ENCODE assay signal across 22 mouse cellular contexts in the genomic region with DNA sequence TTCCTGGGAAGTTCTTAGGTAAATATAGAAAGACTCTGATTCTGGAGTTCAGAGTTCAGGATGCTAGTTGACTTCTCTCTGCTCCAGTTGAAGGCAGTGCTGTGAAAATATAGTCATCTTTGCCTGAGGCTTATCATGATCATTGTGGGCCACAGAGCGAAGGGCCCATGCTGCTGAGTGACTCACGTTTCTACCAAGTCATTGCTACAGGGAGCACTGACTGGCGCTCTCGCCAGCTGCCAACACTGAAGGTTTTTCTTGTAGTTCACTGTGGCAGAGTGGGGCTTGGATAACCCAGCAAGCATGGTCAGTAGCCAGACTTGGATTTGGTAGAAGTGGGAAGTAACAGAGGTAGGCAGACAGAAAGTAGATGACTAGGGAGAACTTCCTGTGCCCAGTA.
A peak's percentile ranks its signal among the peaks of the same experiment; 100 is the strongest.
DNase-seq lines count a peak whose midpoint lies in the region; ATAC-seq and TF ChIP-seq lines count a peak whose summit lies in the region.
"Had no signal": no experiment of that assay in that cellular context is flagged by ENCODE, and none has a peak within 500 bp of the region (broad histone marks: within the 10 kb centered on the region; RNA-seq: fewer than 3 reads in every experiment).

No protein-coding gene starts in this region.

- H3K4me1 ChIP-seq in hindbrain, embryonic 12.5 days: peaks cover 14% of the 10 kb centered on the region; the same call in 1 of the 2 replicates
- peaks cover 7% of the 10 kb centered on the region; the same call in 1 of the 2 replicates for H3K4me1 ChIP-seq in hindbrain, embryonic 16.5 days (ENCODE audit: control insufficient read depth, insufficient read depth, low read depth, low read length)
- H3K4me1 ChIP-seq in midbrain, embryonic 10.5 days: peaks cover 24% of the 10 kb centered on the region
- 0 out of 2 replicates have a peak, but pooled peaks cover 4% of the 10 kb centered on the region for H3K4me1 ChIP-seq in midbrain, embryonic 15.5 days
- no peaks in the 10 kb centered on the region for H3K4me1 ChIP-seq in MEL (ENCODE audit: control insufficient read depth in 1 of 2, insufficient read depth in 2 of 2, low read length in 2 of 2)
- H3K4me1 ChIP-seq: embryonic facial prominence, embryonic 13.5 days; heart, embryonic 15.5 days had no signal

- H3K4me3 ChIP-seq in hindbrain, embryonic 12.5 days: no peak overlapping the region
- no peak overlapping the region for H3K4me3 ChIP-seq in hindbrain, embryonic 16.5 days (ENCODE audit: low read length)
- H3K4me3 ChIP-seq in midbrain, embryonic 10.5 days: no peak overlapping the region
- H3K4me3 ChIP-seq in midbrain, embryonic 15.5 days: no peak overlapping the region
- H3K4me3 ChIP-seq in MEL (ENCODE audit: control insufficient read depth in 1 of 2, insufficient read depth in 1 of 2, low read depth in 2 of 2, low read length in 2 of 2): no peak overlapping the region
- H3K4me3 ChIP-seq: embryonic facial prominence, embryonic 13.5 days; forebrain, embryonic 13.5 days; heart, adult 2 months; heart, embryonic 15.5 days had no signal

- H3K27ac ChIP-seq in hindbrain, embryonic 12.5 days: peak overlapping the region; percentile 5; the same call in 1 of the 2 replicates
- no peak overlapping the region for H3K27ac ChIP-seq in hindbrain, embryonic 16.5 days (ENCODE audit: low read depth, low read length)
- peak overlapping the region; percentile 10; the same call in 1 of the 2 replicates for H3K27ac ChIP-seq in midbrain, embryonic 10.5 days (replicated peaks)
- no peak overlapping the region for H3K27ac ChIP-seq in midbrain, embryonic 15.5 days
- no peak overlapping the region for H3K27ac ChIP-seq in MEL (ENCODE audit: control insufficient read depth, low read depth, low read length)
- H3K27ac ChIP-seq: embryonic facial prominence, embryonic 13.5 days; forebrain, embryonic 13.5 days; heart, adult 2 months; heart, embryonic 15.5 days had no signal

- no peak for ATAC-seq in hindbrain, embryonic 12.5 days (ENCODE audit: low FRiP score)
- no peak for ATAC-seq in hindbrain, embryonic 16.5 days
- ATAC-seq in midbrain, embryonic 15.5 days (replicated peaks): no peak
- ATAC-seq: forebrain, embryonic 13.5 days; forebrain, postnatal 0 days; inflammation-experienced regulatory T-cells, adult 6 months; intestine, postnatal 0 days had no signal

- no peak for TF ChIP-seq POLR2A in MEL (IDR thresholded peaks at IDR 0.05; ENCODE audit: control insufficient read depth in 1 of 2, insufficient read depth in 1 of 2, low read depth in 1 of 2, low read length in 2 of 2, poor library complexity in 1 of 2)

- no peak for TF ChIP-seq CTCF in MEL (IDR thresholded peaks at IDR 0.05 in 2 of 3, conservative IDR thresholded peaks at IDR 0.05 in 1 of 3; ENCODE audit: control insufficient read depth in 1 of 3, insufficient read depth in 1 of 3, low read depth in 2 of 3, low read length in 3 of 3, poor library complexity in 1 of 3, severe bottlenecking in 1 of 3)

- no peak for TF ChIP-seq RAD21 in MEL (IDR thresholded peaks at IDR 0.05; ENCODE audit: low read depth, low read length)

- H3K9me3 ChIP-seq in hindbrain, embryonic 12.5 days (replicated peaks): no peaks in the 10 kb centered on the region
- no peaks in the 10 kb centered on the region for H3K9me3 ChIP-seq in hindbrain, embryonic 16.5 days (ENCODE audit: control insufficient read depth, low read length)
- H3K9me3 ChIP-seq in midbrain, embryonic 10.5 days (replicated peaks): no peaks in the 10 kb centered on the region
- H3K9me3 ChIP-seq in midbrain, embryonic 15.5 days: no peaks in the 10 kb centered on the region
- H3K9me3 ChIP-seq in MEL (replicated peaks; ENCODE audit: insufficient read depth, low read length): no peaks in the 10 kb centered on the region
- H3K9me3 ChIP-seq: embryonic facial prominence, embryonic 13.5 days; forebrain, embryonic 13.5 days; heart, embryonic 15.5 days had no signal

- H3K79me2 ChIP-seq in MEL (ENCODE audit: control insufficient read depth, insufficient read depth, low read length, poor library complexity): no peaks in the 10 kb centered on the region

- H3K9ac ChIP-seq in hindbrain, embryonic 12.5 days: no peak overlapping the region
- no peak overlapping the region for H3K9ac ChIP-seq in hindbrain, embryonic 16.5 days (ENCODE audit: low read depth, low read length)
- H3K9ac ChIP-seq in midbrain, embryonic 15.5 days: no peak overlapping the region
- H3K9ac ChIP-seq in MEL (ENCODE audit: control insufficient read depth, low read depth, low read length, poor library complexity, severe bottlenecking): no peak overlapping the region
- H3K9ac ChIP-seq: embryonic facial prominence, embryonic 13.5 days; forebrain, embryonic 13.5 days; forebrain, postnatal 0 days; heart, embryonic 15.5 days had no signal

- 81% methylated on average over 4 of the region's 4 CpGs for WGBS in hindbrain, embryonic 12.5 days
- 79% methylated on average over 4 of the region's 4 CpGs for WGBS in hindbrain, embryonic 16.5 days
- WGBS in midbrain, embryonic 10.5 days: 95% methylated on average over 4 of the region's 4 CpGs
- 88% methylated on average over 4 of the region's 4 CpGs for WGBS in midbrain, embryonic 15.5 days

- peak; percentile 34 for DNase-seq in adrenal gland, postnatal 14 days
- no peak for DNase-seq in adrenal gland, postnatal 10 days
- DNase-seq in midbrain, embryonic 10.5 days (ENCODE audit: low spot score): no peak
- DNase-seq in MEL (ENCODE audit: low read depth, low spot score): peak; percentile 24
- no peak for DNase-seq in embryo, embryonic 9.5 days (ENCODE audit: extremely low spot score)
- DNase-seq: cerebellum, adult 11-12 months; cerebellum, adult 9-10 months; cerebellum, postnatal 25 days; forebrain, postnatal 0 days; gastrocnemius, postnatal 14 days; heart, adult 2 months; heart, postnatal 14 days had no signal

- H3K27me3 ChIP-seq in hindbrain, embryonic 12.5 days: no peaks in the 10 kb centered on the region
- H3K27me3 ChIP-seq in hindbrain, embryonic 16.5 days (replicated peaks; ENCODE audit: control insufficient read depth, insufficient read depth, low read length): no peaks in the 10 kb centered on the region
- H3K27me3 ChIP-seq in midbrain, embryonic 10.5 days (ENCODE audit: low read depth, poor library complexity, severe bottlenecking): peaks cover under 1% of the 10 kb centered on the region; the same call in 1 of the 2 replicates
- no peaks in the 10 kb centered on the region for H3K27me3 ChIP-seq in midbrain, embryonic 15.5 days (replicated peaks)
- no peaks in the 10 kb centered on the region for H3K27me3 ChIP-seq in MEL (ENCODE audit: control insufficient read depth in 1 of 2, insufficient read depth in 2 of 2, low read length in 2 of 2)
- H3K27me3 ChIP-seq: CH12.LX; embryonic facial prominence, embryonic 13.5 days; forebrain, embryonic 13.5 days; heart, embryonic 15.5 days had no signal

- no peaks in the 10 kb centered on the region for H3K36me3 ChIP-seq in hindbrain, embryonic 12.5 days
- H3K36me3 ChIP-seq in hindbrain, embryonic 16.5 days (ENCODE audit: control insufficient read depth, insufficient read depth, low read length): 0 out of 2 replicates have a peak, but pooled peaks cover 2% of the 10 kb centered on the region
- H3K36me3 ChIP-seq in midbrain, embryonic 10.5 days: no peaks in the 10 kb centered on the region
- no peaks in the 10 kb centered on the region for H3K36me3 ChIP-seq in midbrain, embryonic 15.5 days (replicated peaks)
- no peaks in the 10 kb centered on the region; a peak in 1 of 4 replicates for H3K36me3 ChIP-seq in MEL (ENCODE audit: control insufficient read depth in 1 of 2, insufficient read depth in 2 of 2, low read length in 2 of 2)
- H3K36me3 ChIP-seq: embryonic facial prominence, embryonic 13.5 days; heart, embryonic 15.5 days had no signal

- no peak for TF ChIP-seq EP300 in MEL (IDR thresholded peaks at IDR 0.05; ENCODE audit: low read depth in 1 of 2, low read length in 2 of 2)

- H3K4me2 ChIP-seq in hindbrain, embryonic 12.5 days (replicated peaks): no peak overlapping the region
- no peak overlapping the region for H3K4me2 ChIP-seq in hindbrain, embryonic 16.5 days (ENCODE audit: low read length)
- no peak overlapping the region for H3K4me2 ChIP-seq in midbrain, embryonic 15.5 days
- H3K4me2 ChIP-seq: embryonic facial prominence, embryonic 13.5 days; forebrain, embryonic 13.5 days; heart, embryonic 11.5 days; heart, embryonic 15.5 days had no signal

TF ChIP-seq in MEL, 35 proteins besides CTCF, POLR2A, EP300 and RAD21:
- no peak for TF ChIP-seq ZNF384 (IDR thresholded peaks at IDR 0.05; ENCODE audit: low read depth, low read length)
- no peak for TF ChIP-seq UBTF (IDR thresholded peaks at IDR 0.05; ENCODE audit: borderline replicate concordance, insufficient read depth, low read depth, low read length)
- TF ChIP-seq NRF1 (IDR thresholded peaks at IDR 0.05; ENCODE audit: insufficient read depth, low read depth, low read length, poor library complexity, severe bottlenecking): no peak
- TF ChIP-seq MYB (IDR thresholded peaks at IDR 0.05; ENCODE audit: low read depth, low read length): no peak
- no peak for TF ChIP-seq MYC (IDR thresholded peaks at IDR 0.05; ENCODE audit: low read depth, low read length)
- TF ChIP-seq POLR2AphosphoS2 (IDR thresholded peaks at IDR 0.05; ENCODE audit: low read length): no peak
- TF ChIP-seq GABPA (IDR thresholded peaks at IDR 0.05; ENCODE audit: low read depth, low read length): no peak
- no peak for TF ChIP-seq CHD1 (IDR thresholded peaks at IDR 0.05; ENCODE audit: low read depth, low read length)
- no peak for TF ChIP-seq E2F4 (IDR thresholded peaks at IDR 0.05; ENCODE audit: borderline replicate concordance, low read depth, low read length)
- TF ChIP-seq CHD2 (IDR thresholded peaks at IDR 0.05; ENCODE audit: low read length): no peak
- TF ChIP-seq SIN3A (IDR thresholded peaks at IDR 0.05; ENCODE audit: low read length): no peak
- no peak for TF ChIP-seq NELFE (IDR thresholded peaks at IDR 0.05; ENCODE audit: low read depth, low read length)
- TF ChIP-seq TBP (IDR thresholded peaks at IDR 0.05; ENCODE audit: low read depth, low read length): no peak
- no peak for TF ChIP-seq JUND (IDR thresholded peaks at IDR 0.05; ENCODE audit: low read depth, low read length)
- no peak for TF ChIP-seq TAL1 (IDR thresholded peaks at IDR 0.05; ENCODE audit: low read length)
- no peak for TF ChIP-seq ETS1 (IDR thresholded peaks at IDR 0.05; ENCODE audit: low read depth, low read length)
- no peak for TF ChIP-seq GATA1 (IDR thresholded peaks at IDR 0.05; ENCODE audit: low read depth, low read length)
- TF ChIP-seq KAT2A (conservative IDR thresholded peaks at IDR 0.05; ENCODE audit: low read depth, low read length): no peak
- TF ChIP-seq ZC3H11A (IDR thresholded peaks at IDR 0.05; ENCODE audit: low read depth, low read length): no peak

Comparison
In these comparisons a context has a peak if more than half of its experiments do, and no peak if none do; other contexts are left out.
1. DNase-seq: peak in adrenal gland, postnatal 14 days (single experiment) and MEL (single experiment); none in adrenal gland, postnatal 10 days (single experiment), midbrain, embryonic 10.5 days (single experiment) and embryo, embryonic 9.5 days (single experiment).
2. H3K27ac ChIP-seq: peak in hindbrain, embryonic 12.5 days (single experiment) and midbrain, embryonic 10.5 days (single experiment); none in hindbrain, embryonic 16.5 days (single experiment), midbrain, embryonic 15.5 days (single experiment) and MEL (single experiment).